Mouse (Mus musculus): ENCODE data around the gene Alk.

Alk gene

DNA sequence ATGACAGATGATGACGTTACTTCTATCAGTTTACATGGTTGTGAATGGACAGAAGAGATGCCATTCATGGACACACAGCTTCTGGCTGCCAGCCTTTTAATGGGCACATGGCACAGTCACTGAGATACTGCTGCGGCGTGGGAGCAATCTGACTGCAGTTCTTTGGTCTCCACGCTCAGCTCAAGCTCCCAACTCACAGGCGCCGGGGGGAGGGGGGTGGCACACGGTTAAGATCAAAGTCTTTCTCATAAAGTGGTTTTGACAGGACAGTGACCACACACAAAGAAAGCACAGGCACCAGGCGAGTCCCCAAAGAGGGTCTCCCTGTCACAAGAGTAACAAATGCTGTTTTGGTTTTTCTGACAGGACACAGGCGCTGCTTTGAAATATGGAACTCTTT, 641.7 kb downstream of the Alk start:
- peak; percentile 25 to 36 for DNase-seq

DNA sequence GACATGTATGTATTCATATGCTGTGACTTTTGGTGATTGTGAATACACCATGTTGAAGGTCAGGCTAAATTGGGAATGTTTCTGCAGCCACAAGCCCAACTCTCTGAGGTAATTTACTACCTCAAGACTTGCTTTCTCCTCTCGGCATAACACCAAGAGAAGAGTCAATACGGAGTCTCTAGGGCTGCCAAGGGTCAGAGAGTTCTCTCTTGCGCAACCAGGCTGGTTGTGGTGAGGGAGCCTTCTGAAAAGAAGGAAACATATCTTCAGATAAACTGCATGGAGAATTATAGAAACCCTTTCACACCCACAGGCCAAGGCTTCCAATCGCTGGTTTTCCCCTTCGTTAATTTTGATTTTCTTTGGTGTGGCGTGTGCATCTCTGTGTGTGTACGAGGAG, 649.4 kb downstream of the Alk start:
- DNase-seq, result no peak

DNA sequence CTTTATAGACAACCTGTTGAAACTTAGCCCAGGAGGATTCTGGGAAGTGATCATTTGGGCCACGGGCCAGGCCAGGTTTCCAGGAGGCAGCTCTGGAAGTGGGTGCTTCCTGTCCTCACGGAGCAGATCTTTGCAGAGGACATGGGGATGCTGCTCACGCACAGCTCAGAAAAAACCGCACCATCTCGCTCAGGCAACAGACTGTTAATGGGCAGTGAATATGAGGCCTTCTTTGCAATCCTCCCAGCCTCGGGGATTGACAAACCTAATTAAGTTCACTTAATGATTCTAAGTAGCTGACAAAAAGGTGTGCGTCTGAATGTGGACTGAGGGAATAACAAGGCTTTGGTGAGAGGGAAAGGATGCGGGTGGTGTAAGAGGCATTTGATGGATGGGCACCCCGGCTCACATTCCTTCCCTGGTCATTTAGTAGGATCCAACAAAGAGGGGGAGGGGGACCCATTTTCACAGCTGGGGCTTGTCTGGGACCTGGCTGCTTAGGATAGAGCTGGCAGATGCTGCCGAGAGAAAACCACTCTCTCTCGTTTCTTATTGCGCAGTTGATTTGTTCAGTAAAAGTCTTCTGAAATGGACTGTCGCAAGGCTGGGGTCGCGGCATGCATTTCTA, 650.1 kb downstream of the Alk start:
- no peak for DNase-seq

DNA sequence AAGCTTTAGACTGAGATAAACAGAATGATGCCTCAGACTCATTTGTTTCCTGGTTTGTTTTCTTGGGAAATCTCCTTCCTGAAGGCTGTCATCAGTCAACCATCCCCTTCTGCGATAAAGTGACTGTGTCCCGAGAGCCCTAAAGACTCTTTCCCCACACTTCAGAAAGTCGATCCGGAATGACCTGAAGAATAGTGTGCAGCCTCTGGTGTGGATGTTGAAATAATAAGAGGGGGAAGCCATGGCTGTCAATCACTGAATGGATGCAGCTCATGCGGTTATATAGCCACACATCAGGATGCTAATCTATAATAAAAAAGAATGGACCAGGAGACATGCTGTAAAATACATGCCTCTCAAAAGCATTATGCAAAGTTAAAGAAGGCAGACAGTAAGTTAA, 653.5 kb downstream of the Alk start:
- DNase-seq, result no peak

DNA sequence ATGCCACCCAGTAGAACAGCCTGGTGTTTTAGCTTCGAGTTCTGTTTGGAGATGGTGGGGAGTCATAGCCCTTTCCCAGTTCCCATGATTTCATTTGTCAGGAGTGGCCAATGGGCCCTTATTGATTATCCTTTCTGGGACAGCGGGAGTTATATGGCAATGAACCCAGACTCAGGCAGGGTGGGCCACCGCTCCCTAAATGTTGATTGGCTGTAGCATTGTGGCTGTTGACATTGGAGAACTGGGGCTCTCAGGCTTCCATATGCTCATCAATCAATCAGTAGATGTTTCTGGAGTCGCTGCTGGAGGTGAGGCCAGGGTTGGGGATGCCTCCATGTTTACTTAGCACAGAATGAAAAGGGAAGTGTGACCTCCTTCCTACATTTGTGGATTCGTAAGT, 655.7 kb downstream of the Alk start:
- no peak for DNase-seq

DNA sequence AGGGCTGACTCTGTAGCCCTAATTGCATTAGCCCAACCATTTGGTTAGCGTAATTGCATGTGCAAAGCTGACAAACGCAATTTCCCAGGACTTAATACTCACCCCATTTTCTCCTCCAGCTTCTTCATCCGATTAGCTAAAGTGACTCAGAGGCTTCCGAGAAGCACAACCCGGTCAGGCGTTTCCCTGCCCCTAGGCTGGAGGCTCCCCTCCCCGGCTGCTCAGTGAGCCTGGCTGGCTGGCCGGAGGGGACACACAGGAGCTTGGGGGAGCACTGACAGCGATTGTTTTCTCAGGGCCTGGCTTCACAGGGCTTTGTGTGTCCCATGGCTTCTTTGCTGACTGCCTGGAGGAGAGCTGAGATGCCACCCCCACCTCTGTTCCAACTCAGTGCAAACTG, 657.0 kb downstream of the Alk start:
- DNase-seq, result no peak

DNA sequence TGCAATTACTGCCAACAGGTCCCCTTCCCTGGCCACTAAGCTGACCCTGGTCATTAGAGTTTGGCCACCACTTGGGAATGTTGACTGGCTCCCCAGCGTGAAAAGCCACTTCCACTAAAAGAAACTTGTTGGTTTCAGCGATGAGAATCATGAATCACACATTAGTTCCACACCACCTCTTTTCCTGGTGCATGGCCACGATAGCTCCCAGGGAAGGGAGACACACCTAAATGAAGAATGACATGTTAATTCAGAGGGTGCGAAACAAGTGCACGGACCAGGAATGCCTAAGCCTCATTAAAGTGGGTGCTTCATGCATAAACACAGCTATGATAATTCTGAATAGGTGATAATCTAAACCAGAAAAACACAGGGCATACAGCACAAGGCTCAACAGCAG, 660.4 kb downstream of the Alk start:
- no peak for DNase-seq

DNA sequence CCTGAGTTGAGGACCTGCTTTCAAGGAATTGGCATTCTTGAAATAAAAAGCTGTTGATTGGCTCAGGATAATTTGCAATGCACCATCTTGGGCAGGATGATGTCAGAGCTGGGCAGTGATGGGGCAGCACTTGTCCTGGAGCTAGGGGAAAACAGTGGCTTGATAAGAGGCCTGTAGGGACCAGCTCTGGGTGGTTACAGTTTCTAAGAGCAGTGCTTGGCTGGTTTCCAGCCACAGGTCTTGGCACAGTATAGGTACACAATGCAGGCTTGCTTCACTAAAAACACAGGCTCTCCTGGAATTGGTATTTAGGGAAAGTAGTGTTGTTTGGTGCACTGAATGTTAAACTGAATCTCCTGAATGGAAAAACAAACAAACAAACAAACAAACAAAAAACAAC, 662.4 kb downstream of the Alk start:
- DNase-seq, result no peak

DNA sequence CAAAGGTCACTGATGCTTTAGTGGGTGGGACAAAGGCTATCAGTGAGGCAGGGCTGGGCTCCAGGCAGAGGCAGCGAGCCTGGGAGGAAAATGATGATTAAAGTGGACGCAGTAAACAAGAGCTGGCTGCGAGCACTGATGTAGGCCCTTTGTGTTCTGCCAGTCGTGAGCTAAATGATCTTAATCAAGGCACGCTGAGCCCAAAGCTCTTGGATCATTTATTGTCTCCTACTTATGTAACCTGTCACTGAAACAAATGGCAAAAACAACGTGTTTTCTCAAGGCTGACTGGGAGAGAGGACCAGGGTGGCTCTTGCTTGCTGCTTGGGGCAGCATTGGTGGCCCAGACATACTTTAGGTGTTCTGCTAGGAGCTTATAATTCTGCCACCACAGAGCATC, 663.0 kb downstream of the Alk start:
- no peak for DNase-seq

DNA sequence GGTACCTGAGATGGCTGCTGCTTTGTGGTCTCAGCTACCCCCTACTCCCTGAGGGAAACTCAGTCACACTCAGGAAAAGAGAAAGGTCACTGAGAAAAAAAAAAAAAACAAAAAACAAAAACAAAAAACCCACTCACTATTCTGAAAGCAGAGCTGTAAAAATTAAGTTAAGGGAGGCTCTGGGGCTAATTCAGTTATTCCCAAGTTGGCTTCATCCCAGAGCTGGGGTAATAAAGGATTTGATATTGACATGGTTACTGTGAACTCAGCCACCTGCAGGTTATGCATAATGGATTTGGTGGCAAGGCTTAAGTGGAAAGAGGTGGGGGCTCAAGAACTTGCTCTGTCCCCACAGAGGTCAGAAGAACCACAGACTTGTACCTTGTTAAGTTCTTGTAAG, 667.7 kb downstream of the Alk start:
- no peak for DNase-seq

DNA sequence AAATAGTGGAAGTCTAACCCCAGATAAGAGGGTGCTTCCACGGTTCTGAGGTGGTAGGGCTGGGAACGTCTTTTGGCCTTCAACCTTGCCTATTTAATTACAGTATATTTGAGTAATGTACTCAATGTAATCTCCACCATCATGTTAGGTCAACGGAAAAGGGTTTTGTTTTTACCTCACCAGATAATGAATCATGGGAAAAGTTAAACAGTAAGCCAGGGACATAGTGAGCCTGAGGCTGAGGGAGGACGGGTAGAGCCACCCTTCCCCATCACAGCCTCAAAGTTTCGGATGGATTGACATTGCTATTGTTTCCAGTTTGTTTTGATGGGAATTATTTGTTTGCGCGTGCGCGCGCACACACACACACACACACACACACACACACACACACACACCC, 668.6 kb downstream of the Alk start:
- DNase-seq, result no peak

DNA sequence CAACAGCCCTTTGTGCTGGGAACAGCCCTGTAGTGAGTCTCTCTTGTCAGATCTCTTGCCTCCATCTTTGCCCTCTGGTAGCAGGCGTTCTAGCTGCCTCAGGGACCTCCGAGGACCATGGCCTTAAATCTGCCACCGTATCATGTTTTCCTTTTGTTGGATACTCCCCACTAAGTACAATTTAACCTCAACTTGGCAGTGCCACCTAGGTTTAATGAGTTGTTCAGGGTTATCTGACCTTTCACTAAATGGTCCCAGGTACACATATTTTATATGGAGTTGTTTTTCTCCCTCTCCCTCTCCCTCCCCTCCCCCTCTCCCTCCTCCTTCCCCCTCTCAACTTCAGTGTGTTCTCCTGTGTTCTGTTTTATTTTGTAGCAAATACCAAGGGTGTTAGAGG, 669.1 kb downstream of the Alk start:
- DNase-seq, result no peak

DNA sequence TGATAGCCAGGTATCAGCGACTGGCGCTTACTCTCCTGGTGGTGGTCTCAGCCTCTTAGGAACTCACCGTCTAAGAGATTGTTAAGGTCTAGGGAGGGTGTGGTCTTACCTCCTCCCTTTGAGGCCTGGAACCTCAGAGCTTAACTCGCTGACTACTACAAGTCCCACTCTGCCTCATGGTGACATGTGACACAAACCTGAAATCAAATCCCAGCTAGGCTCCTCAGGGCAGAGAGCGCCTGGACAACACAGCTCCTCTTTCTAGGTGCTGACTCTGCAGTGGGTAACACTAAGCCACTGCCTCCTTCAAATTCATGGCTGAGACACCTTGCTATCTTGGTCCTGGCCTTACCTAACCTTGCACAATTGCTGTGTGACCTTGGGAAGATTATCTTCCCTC, 689.5 kb downstream of the Alk start:
- DNase-seq, result no peak

DNA sequence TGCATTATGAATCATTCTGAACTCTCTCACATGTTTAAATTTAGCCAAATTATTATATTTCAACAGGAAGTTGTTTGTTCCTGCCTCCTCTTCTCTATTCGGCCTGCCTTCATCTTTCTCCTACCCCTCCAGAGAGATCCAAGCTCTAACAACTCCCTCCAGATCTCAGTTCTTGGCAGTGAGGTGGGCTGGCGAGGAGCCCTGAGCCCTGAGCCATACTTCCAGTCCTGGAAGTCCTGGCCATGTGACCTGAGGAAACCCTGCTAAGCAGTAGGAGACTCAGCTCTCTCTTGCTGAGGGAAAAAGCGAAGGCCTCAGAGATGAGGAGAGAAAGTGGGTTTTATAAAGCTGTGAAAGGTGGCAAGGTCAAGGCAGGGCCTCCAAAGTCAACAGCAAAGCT, 689.9 kb downstream of the Alk start:
- peak; percentile 78 to 86 for DNase-seq

DNA sequence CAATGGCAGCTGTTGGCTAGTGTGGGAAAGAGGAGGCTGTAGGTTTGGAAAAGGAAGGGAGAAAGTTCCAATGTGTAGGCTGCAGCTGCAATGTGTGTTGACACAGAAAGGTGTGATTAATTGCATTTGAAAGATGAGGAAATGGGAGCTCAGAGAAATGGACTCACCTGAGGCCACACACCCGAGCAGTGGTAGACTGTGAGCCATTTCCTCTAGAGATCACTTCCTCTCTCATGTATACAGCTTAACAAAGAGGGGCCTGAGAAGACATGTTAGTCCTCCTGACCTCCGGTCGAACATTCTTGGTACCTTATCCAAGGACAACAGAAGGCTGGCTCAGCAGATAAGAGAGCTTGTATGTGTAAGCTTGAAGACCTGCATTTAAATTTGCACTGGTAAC, 691.2 kb downstream of the Alk start:
- no peak for DNase-seq

DNA sequence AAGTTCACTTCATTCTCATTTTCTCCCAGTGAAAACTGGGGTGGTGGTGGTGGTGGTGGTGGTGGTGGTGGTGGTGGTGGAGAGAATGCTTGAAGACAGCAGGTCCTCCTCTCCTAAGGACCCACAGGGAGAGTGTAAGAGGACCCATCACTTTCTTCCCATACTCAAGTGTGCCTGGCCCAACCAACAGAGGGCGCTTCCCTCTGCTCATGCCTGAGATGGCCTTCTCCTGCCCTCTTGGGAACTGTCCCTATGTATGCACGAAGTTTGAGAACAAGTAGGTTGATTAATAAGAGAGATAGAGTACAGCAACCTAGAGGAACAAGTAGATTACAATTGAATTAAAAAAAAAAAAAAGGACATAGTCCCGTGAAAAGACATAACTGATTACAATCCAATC, 695.3 kb downstream of the Alk start:
- peak; percentile 47 to 50 for DNase-seq

DNA sequence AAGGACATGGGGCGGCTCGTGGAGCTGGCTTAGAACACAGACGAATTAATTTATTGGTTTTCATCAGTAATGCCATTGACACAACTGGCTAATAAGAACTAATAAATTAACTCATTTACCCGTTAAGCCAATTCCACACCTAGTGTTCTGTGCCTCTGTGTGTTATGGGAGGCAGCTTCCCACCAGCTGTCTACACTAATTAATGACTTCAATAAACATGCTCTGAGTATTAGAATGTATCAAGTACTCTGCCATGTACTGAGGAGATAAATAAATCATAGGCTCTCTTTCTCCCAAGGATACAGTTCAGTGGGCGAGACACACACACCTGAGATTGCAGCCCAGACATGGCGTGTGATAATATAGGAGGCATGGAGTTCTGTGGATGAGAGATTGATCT, 723.1 kb downstream of the Alk start:
- no peak for DNase-seq

DNA sequence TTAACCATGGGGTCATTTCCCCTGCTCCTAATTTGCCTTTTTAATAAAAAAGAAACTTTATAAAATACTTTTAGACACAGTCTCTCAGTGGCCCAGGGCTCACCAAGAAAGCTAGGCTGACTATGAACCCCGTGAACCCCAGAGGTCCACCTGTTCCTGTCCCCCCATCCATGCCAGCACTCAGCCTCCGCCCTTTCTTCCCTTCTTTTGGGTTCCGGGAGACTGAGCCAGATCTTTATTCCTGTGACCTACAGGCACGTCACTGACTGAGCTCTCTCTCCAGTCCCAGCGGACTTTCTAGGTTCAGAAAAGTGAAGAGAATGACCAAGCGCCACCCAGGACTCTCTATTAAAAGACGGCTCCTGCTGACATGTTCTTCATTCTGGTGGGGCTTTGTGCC, 728.9 kb downstream of the Alk start:
- no peak for DNase-seq

DNA sequence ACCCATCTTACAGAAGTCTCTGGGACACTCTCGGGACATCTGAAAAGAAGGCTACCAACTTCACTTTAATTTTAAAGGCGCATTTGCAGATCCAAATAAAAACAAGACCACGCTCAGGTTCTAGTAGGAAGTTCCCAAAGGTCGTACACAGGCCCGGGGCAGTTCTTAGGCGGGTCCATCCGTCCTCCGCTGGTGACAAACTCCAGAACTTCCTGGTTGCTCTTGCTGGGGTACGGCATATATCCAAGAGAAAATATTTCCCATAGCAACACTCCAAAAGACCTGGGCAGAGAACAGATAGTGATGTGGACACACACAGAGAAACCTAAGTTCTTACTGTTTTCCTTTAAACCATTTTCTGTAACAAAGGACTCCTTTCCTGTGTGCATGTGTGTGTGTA, 729.6 kb downstream of the Alk start:
- DNase-seq, result no peak

DNA sequence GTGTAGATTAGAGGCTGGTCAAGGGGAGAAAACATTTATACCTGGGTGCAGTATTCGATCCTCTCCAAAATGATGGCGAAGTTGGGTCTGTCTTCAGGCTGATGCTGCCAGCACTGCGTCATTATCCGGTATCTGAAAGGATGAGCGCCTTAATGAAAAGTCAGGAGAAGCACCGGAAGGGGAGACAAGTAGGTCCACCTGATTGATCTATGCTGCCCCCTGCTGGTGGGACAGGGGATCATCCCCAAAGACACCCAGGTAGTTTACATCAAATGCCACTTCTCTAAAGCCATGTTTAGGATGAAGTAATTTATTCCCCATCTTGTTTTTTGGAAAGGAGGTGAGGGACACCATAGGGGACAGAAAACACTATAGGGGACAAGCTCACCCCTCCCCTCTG, 730.4 kb downstream of the Alk start:
- DNase-seq, result peak; percentile 65 to 70

DNA sequence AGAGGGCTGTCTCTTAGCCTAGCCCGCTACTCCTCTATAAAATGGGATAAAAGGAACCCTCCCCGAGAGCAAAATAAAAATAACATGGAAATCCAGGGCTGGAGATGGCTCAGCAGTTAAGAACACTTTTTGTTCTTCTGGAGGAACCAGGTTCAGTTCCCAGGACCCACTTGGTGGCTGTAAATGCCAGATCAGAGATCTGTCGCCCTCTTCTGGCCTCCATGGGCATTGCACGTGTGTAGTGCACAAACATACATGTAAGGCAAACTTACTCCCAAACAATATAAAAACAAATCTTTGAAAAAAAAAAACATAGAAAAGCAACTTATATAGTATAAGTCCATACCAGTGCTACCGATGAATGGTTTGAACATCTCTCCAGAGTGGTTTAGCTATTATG, 731.5 kb downstream of the Alk start:
- DNase-seq, result peak; percentile 32 to 52

DNA sequence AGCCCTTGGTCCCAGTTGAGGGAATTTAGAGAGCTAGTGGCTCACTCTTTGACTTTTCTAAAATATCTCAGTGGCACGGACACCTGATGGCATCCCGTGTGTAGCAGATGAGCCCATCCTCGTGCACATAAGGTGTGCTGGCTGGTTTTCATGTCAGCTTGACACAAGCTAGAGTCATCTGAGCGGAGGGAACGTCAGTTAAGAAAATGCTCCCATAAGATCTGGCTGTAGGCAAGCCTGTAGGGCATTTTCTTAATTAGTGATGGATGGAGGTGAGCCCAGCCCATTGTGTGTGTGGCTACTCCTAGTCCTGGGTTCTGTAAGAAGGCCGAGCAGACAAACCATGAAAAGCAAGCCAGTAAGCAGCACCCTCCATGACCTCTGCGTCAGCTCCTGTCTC, 732.4 kb downstream of the Alk start:
- no peak for DNase-seq

DNA sequence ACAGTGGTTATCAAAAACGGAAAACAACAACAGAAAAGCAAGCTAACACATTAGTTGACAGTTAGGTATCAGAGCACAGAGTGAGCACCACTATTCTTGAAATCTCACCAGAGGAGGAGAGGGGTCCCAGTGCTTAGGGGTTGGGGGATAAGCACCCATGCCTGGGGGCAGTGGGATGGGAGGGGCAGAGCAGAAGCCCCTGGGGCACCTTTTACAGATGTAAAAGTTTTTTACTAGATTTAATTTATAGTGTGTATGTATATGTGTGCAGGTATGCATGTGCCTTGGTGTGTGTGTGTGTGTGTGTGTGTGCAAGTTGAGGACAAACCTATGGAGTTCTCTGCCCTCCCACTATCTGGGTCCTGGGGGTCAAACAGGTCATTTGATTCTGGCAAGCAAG, 733.8 kb downstream of the Alk start:
- no peak for DNase-seq

DNA sequence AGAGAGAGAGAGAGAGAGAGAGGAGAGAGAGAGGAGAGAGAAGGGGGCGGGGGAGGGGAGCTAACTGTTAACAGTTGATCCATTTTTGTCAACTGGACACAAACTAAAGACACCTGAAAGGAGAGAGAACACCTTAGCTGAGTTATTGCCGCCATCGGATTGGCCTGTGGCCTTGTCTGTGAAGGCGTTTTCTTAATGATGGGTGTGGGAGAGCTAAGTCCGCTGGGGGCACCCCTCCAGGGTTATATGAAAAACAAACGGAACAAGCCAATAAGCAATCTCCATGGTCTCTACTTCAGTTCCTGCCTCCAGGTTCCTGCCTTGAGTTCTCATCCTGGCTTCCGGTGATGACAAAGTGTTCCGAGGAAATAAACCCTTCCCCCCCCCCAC, 734.2 kb downstream of the Alk start:
- DNase-seq, result no peak

DNA sequence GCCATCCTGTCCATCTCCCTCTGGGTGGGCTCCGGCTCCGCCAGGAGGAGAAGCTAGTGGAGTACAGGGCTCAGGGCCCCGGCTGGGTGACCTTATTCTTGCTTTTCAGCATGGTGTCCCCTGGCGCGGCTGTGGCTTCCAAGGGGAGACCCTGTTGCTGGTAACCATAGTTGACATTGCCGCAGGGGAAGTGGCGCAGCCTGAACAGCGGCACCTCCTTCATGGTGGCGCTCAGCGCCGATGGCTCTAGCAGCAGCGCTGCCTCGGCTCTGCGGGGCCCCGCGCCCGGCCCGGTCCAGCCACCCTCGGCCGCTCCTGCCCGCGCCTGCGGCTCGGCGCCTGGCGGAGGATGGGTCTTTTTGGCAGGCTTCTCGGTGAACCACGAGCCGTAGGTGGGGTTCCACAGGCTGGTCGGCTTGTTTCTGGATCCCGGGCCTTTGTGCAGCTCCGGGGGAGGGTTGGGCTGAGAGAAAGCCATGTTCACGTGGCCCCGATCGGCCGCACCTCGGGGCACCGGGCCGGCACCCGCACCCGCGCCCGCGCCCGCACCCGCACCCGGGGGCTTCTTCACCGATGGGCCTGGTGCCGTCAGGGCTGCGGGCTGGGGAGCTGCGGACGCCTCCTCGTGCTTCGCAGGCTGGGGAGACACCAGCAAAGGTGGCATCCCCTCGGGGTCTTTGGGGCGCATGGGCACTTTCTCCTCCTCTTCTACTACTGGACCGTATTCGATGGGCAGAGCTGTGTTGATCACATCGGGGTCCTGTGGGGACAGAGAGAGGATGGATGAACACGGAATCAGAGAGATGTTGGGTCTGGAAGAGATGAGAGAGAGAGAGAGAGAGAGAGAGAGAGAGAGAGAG, 734.8 kb downstream of the Alk start:
- DNase-seq, result peak; percentile 33 to 43
